Mouse (Mus musculus) cortical plate, adult 2 months (tissue): ENCODE results near the gene Kcnt1.

Experiments used
- CTCF ChIP-seq: fragments of 200-500 bp; IDR thresholded peaks from 2 replicates; pipeline ENCODE4 v1.5.1; 2011; ENCODE audit warnings: mild to moderate bottlenecking, control low read depth, low read length; ENCODE audit not compliant: insufficient read depth; ENCODE audit errors: extremely low read depth
- POLR2A ChIP-seq: fragments of 200-500 bp; IDR thresholded peaks from 2 replicates; pipeline ENCODE4 v1.6.1; 2011; ENCODE audit warnings: mild to moderate bottlenecking, low read length, control low read depth; ENCODE audit not compliant: insufficient read depth; ENCODE audit errors: extremely low read depth

DNA sequence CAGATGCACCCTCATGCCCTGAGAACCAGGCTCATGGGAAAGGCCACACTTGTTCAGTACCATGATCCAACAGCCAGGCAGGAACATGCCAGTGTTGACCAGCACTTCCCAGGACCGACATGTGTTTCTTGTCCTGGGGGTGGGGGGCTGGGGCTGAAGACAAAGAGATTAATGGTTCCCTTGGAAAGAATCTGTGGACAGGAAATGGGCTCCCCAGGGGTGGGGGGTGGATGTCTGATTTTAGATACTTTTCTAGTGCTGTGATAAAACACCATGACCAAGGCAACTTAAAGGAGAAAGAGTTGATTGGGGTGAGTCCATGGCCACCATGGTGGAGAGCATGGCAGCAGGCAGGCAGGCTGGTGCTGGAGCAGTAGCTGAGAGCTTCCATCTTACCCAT lies 18.7 kb downstream of the Kcnt1 start:
- no peak for TF ChIP-seq CTCF
- TF ChIP-seq POLR2A: no peak
